Mouse (Mus musculus): ENCODE measurements around the gene Ring1. TPM values are rescaled to one million over a fixed set of nuclear protein-coding genes. Genes with fewer than 3 reads are reported as not detected.

Ring1 gene
- 32.6 TPM for total RNA-seq (2023)

DNA sequence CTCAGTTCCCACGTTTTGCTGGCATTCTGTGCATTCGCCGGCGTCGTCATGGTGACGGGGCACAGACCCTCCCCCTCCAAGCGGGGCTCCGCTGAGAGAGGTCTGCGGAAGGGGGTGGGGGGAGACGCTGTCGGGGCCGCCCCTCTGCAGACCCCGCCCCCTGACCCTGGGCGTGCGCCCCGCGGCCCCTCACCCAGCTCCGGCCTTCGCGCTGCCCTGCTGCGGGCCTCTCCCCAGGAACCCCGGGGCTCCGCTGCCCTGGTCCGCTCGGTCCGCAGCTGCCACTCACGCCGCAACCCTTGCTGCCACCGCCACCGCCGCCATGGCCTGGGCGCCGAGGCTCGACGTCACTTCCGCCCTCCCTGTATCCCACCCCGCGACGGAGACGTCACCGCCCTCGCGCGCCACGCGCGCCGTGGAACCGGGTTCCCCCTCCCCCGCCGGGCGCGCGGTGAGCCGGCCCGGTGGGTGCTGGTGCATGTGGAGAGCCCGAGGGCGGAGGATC is at the start of gene Ring1:
Ring1 (minus strand) TSS at position 364 of the 505 bp plus-strand sequence.

DNA sequence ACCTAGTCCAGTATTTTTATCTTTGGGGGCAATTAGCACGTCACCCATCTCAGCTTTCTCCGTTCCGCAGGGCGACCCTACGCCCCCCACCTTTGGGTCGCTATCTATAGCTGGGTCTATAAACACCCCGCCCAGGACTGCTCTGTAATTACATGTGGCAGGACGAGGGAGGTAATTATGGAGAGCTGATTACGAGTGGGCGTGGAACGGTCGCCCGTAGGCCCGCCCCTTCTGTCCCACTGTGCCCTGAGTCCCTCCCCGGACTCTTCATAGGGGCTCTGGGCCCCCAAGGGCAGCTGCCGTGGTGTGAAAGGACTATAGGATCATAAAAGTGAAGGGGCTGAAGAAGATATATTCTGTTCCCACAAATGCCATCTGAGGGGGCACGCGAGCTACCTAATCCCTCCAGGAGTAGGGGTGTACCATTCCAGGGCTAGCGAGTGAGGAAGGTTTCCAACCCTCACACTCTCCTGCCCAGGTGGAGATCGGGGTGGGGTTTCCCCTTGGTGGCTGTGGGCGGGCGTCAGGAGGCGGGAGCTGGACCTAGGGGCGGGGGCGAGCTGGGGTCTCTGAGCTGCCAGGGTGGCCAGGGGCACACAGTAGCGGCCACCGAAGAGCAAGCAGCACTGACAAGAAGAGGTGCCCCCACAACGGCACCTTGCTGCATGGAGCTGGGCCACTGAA is 14.5 kb upstream of the Ring1 start, which contains the start of gene Col11a2:
Col11a2 (plus strand) TSS at position 560 of the 684 bp plus-strand sequence.

DNA sequence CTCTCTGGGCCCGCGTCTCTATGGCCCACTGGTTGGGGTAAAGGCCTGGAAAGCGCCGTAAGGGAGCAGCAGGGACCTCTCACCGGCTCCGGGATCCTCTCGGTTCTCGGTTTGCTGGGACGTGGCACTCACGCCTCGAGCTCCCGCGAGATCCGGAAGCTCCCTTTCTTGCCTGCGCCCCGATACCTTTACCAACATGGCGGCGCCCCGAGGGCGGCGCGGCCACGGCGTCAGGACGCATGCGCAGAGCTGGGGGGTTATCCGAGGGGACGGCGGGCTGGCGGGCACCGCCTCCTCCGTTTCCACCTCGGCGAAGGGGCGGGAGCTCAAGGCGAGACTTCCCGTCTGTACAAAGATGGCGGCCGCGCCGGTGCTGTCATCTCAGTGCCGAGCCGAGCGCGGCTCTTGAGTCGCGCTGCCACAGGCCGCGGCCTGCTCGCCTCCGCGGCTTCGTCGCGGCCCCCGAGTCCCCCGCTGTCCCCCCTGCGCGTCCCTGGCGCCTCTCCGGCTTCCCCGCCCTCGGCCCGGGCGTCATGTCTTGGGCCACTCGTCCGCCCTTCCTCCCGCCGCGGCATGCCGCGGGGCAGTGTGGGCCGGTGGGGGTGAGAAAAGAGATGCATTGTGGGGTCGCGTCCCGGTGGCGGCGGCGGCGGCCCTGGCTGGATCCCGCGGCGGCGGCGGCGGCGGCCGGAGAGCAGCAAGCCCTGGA is 7.1 kb upstream of the Ring1 start, which contains the start of the genes Slc39a7 and Rxrb:
Slc39a7 (minus strand) TSS at position 218 of the 709 bp plus-strand sequence.
Rxrb (plus strand) TSS at position 348 of the 709 bp plus-strand sequence.

DNA sequence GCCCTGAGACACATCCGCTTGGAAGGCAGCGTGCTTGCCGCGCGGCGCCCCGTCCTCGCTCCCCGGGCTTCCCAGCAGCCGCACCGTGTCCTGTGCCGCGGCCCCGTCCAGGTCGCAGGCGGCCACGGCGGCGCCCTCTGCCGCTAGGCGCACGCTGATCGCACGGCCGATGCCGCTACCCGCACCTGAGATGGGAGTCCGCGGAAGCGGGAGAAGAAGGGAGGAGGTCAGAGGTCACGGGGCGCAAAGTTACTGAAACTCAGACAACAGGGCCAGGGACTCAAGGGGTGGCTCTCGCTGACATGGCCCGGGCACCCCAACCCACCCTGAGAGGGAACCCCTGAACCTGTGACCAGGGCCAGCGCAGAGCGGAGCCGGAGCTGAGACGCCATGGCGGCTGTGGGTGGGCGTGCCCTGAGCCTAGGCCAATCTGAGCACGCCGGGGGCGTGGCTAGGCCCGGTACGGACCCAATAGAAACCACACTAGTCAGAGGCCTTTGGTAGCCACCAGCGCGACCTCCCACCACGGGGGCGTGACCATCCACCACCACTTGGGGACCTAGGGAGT is 3.3 kb upstream of the Ring1 start, which contains the start of gene H2-Ke6:
H2-Ke6 (minus strand) TSS at position 405 of the 568 bp plus-strand sequence.

DNA sequence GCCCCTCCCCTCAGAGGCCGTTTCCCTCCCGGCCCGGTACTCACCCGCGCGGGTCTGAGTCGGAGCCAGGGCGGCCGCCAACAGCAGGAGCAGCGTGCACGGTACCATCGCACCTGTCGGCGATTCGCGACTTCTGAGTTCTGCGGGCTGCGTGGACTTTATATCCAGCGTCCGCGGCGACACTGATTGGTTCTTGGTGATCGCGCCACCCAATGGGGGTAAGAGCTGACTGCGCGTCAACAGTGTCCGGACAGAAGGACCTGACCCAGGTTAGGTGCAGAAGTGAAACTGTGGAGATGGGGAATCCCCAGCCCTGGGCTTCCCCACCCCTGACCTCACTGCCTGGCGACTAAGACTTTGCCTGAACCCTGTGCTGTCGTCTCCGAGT is 24.3 kb downstream of the Ring1 start, which contains the start of gene H2-K1:
H2-K1 (minus strand) TSS at position 198 of the 388 bp plus-strand sequence.

Other genes with a start within 250 kb of the Ring1 start
- gene Angptl4, start 242.8 kb downstream of the Ring1 start, total RNA-seq (2023), result 1.4 TPM
- 3.1 TPM for gene Kank3, start 214.2 kb downstream of the Ring1 start, total RNA-seq (2023)
- 5,360 TPM for gene Rps28, start 200.1 kb downstream of the Ring1 start, total RNA-seq (2023)
- 138 TPM for gene Ndufa7, start 200.1 kb downstream of the Ring1 start, total RNA-seq (2023)
- 9.8 TPM for gene Cd320, start 181.6 kb downstream of the Ring1 start, total RNA-seq (2023)
- not detected for gene Gm7029, start 150.8 kb downstream of the Ring1 start, total RNA-seq (2023)
- gene Kifc1, start 134.0 kb downstream of the Ring1 start, total RNA-seq (2023), result 5.4 TPM
- 1.1 TPM for gene Platr17, start 119.5 kb downstream of the Ring1 start, total RNA-seq (2023)
- gene Daxx, start 115.3 kb downstream of the Ring1 start, total RNA-seq (2023), result 60.9 TPM
- gene Tapbp, start 108.8 kb downstream of the Ring1 start, total RNA-seq (2023), result 363 TPM
- gene Zbtb22, start 108.8 kb downstream of the Ring1 start, total RNA-seq (2023), result 29.5 TPM
- 159 TPM for gene Rgl2, start 95.1 kb downstream of the Ring1 start, total RNA-seq (2023)
- gene Pfdn6, start 84.3 kb downstream of the Ring1 start, total RNA-seq (2023), result 61.3 TPM
- gene Wdr46, start 84.0 kb downstream of the Ring1 start, total RNA-seq (2023), result 67.7 TPM
- 16.0 TPM for gene B3galt4, start 73.2 kb downstream of the Ring1 start, total RNA-seq (2023)
- 58.6 TPM for gene Vps52, start 68.9 kb downstream of the Ring1 start, total RNA-seq (2023)
- 2,292 TPM for gene Rps18, start 68.7 kb downstream of the Ring1 start, total RNA-seq (2023)
- 4,625 TPM for gene H2-K1, start 24.3 kb downstream of the Ring1 start, total RNA-seq (2023)
- gene H2-Ke6, start 3.4 kb upstream of the Ring1 start, total RNA-seq (2023), result 140 TPM
- gene Slc39a7, start 7.0 kb upstream of the Ring1 start, total RNA-seq (2023), result 91.6 TPM
- gene Rxrb, start 7.1 kb upstream of the Ring1 start, total RNA-seq (2023), result 103 TPM
- gene Col11a2, start 14.8 kb upstream of the Ring1 start, total RNA-seq (2023), result 21.9 TPM
- 24.7 TPM for gene H2-Oa, start 67.7 kb upstream of the Ring1 start, total RNA-seq (2023)
- 62.7 TPM for gene H2-DMa, start 94.9 kb upstream of the Ring1 start, total RNA-seq (2023)
- gene Brd2, start 98.0 kb upstream of the Ring1 start, total RNA-seq (2023), result 368 TPM
- gene H2-DMb2, start 118.6 kb upstream of the Ring1 start, total RNA-seq (2023), result 84.9 TPM
- 48.5 TPM for gene H2-DMb1, start 128.4 kb upstream of the Ring1 start, total RNA-seq (2023)
- 168 TPM for gene Tap1, start 162.9 kb upstream of the Ring1 start, total RNA-seq (2023)
- 152 TPM for gene Psmb9, start 163.1 kb upstream of the Ring1 start, total RNA-seq (2023)
- 252 TPM for gene Psmb8, start 173.0 kb upstream of the Ring1 start, total RNA-seq (2023)
- 150 TPM for gene Tap2, start 178.8 kb upstream of the Ring1 start, total RNA-seq (2023)
- 104 TPM for gene H2-Ob, start 214.2 kb upstream of the Ring1 start, total RNA-seq (2023)
- gene H2-Ab1, start 233.0 kb upstream of the Ring1 start, total RNA-seq (2023), result 338 TPM

Data from CD8-positive naive resting alpha-beta T cell, adult 57 days (primary cell).